Mouse (Mus musculus) MEL (cell line): ENCODE data around the gene Ddx28. TPM values are rescaled to one million over a fixed set of nuclear protein-coding genes. Genes with fewer than 3 reads are reported as not detected.

Source experiments
- DNase-seq: peaks from one replicate; pipeline ENCODE4 v3.0.0; 2011; ENCODE audit warnings: low read depth, low spot score
- H3K27ac ChIP-seq: 2 replicates; pipeline ENCODE4 v1.5.1; 2012; ENCODE audit warnings: low read depth, mild to moderate bottlenecking, control low read depth, low read length, moderate library complexity; ENCODE audit not compliant: control insufficient read depth
- H3K27me3 ChIP-seq, 2 experiments: fragments of 150-350 bp in 1 of 2; sonication (generic) in 1 of 2; 2 replicates each; pipeline ENCODE4 v1.6.1; 2012; ENCODE audit warnings: low read length in 2 of 2, mild to moderate bottlenecking in 2 of 2, improper control_type of control experiment in 1 of 2, moderate library complexity in 1 of 2; ENCODE audit not compliant: insufficient read depth in 2 of 2, control insufficient read depth in 1 of 2
- H3K36me3 ChIP-seq, 2 experiments: 2 replicates each; pipeline ENCODE4 v1.6.1; 2012 to 2014; ENCODE audit warnings: low read length in 2 of 2, improper control_type of control experiment in 1 of 2, inconsistent platforms in 1 of 2, mild to moderate bottlenecking in 1 of 2; ENCODE audit not compliant: insufficient read depth in 2 of 2, control insufficient read depth in 1 of 2
- H3K4me1 ChIP-seq, 2 experiments: fragments of 150-350 bp in 1 of 2; sonication (generic) in 1 of 2; 2 replicates each; pipeline ENCODE4 v1.6.1; 2012; ENCODE audit warnings: low read length in 2 of 2, improper control_type of control experiment in 1 of 2, mild to moderate bottlenecking in 1 of 2; ENCODE audit not compliant: insufficient read depth in 2 of 2, control insufficient read depth in 1 of 2
- H3K4me3 ChIP-seq, 2 experiments: fragments of 150-350 bp in 1 of 2; sonication (generic) in 1 of 2; 2 replicates each; pipeline ENCODE4 v1.5.1; 2012; ENCODE audit warnings: low read depth in 2 of 2, low read length in 2 of 2, mild to moderate bottlenecking in 2 of 2, moderate library complexity in 2 of 2, control low read depth in 1 of 2, improper control_type of control experiment in 1 of 2; ENCODE audit not compliant: control insufficient read depth in 1 of 2, insufficient read depth in 1 of 2
- H3K79me2 ChIP-seq: 2 replicates; pipeline ENCODE4 v1.6.1; 2012; ENCODE audit warnings: mild to moderate bottlenecking, low read length, moderate library complexity; ENCODE audit not compliant: control insufficient read depth, poor library complexity, insufficient read depth
- H3K9ac ChIP-seq: 2 replicates; pipeline ENCODE4 v1.6.1; 2012; ENCODE audit warnings: low read depth, mild to moderate bottlenecking, control low read depth, low read length, moderate library complexity; ENCODE audit not compliant: control insufficient read depth, poor library complexity, severe bottlenecking
- H3K9me3 ChIP-seq: fragments of 150-350 bp; sonication (generic); replicated peaks from 2 replicates; pipeline ENCODE4 v1.6.1; 2012; ENCODE audit warnings: mild to moderate bottlenecking, low read length, improper control_type of control experiment, moderate library complexity; ENCODE audit not compliant: insufficient read depth
- ELF1 ChIP-seq: IDR thresholded peaks from 2 replicates; pipeline ENCODE4 v1.6.1; 2014; ENCODE audit warnings: low read depth, mild to moderate bottlenecking, inconsistent platforms, low read length, improper control_type of control experiment, moderate library complexity
- GATA1 ChIP-seq: IDR thresholded peaks from 2 replicates; pipeline ENCODE4 v1.6.1; 2011; ENCODE audit warnings: low read depth, low read length, improper control_type of control experiment
- MAX ChIP-seq: IDR thresholded peaks from 2 replicates; pipeline ENCODE4 v1.6.1; 2011; ENCODE audit warnings: low read length, improper control_type of control experiment
- MEF2A ChIP-seq: IDR thresholded peaks from 2 replicates; pipeline ENCODE4 v1.6.1; 2014; ENCODE audit warnings: low read depth, mild to moderate bottlenecking, inconsistent platforms, low read length, improper control_type of control experiment; ENCODE audit not compliant: poor library complexity, insufficient replicate concordance, severe bottlenecking; ENCODE audit errors: extremely low read depth
- MYC ChIP-seq: IDR thresholded peaks from 2 replicates; pipeline ENCODE4 v1.6.1; 2011; ENCODE audit warnings: low read depth, mild to moderate bottlenecking, low read length, improper control_type of control experiment, moderate library complexity
- NELFE ChIP-seq: IDR thresholded peaks from 2 replicates; pipeline ENCODE4 v1.6.1; 2011; ENCODE audit warnings: low read depth, low read length, improper control_type of control experiment
- SMC3 ChIP-seq: IDR thresholded peaks from 2 replicates; pipeline ENCODE4 v1.6.1; 2011; ENCODE audit warnings: low read depth, low read length, improper control_type of control experiment
- TBP ChIP-seq: IDR thresholded peaks from 2 replicates; pipeline ENCODE4 v1.8.0; 2011; ENCODE audit warnings: low read depth, low read length, improper control_type of control experiment
- UBTF ChIP-seq: IDR thresholded peaks from 2 replicates; pipeline ENCODE4 v1.6.1; 2012; ENCODE audit warnings: low read depth, mild to moderate bottlenecking, inconsistent platforms, low read length, improper control_type of control experiment, moderate library complexity, borderline replicate concordance; ENCODE audit not compliant: insufficient read depth
- USF1 ChIP-seq: IDR thresholded peaks from 2 replicates; pipeline ENCODE4 v1.6.1; 2014; ENCODE audit warnings: low read depth, mild to moderate bottlenecking, inconsistent platforms, low read length, improper control_type of control experiment, moderate library complexity
- USF2 ChIP-seq, 2 experiments: IDR thresholded peaks; 2 replicates each; pipeline ENCODE4 v1.6.1; 2011 to 2012; ENCODE audit warnings: improper control_type of control experiment in 2 of 2, low read length in 2 of 2, borderline replicate concordance in 1 of 2, inconsistent platforms in 1 of 2, low read depth in 1 of 2, mild to moderate bottlenecking in 1 of 2; ENCODE audit not compliant: insufficient read depth in 1 of 2
- ZC3H11A ChIP-seq: IDR thresholded peaks from 2 replicates; pipeline ENCODE4 v1.6.1; 2012; ENCODE audit warnings: low read depth, mild to moderate bottlenecking, inconsistent platforms, low read length, improper control_type of control experiment
- ZKSCAN1 ChIP-seq: IDR thresholded peaks from 2 replicates; pipeline ENCODE4 v1.6.1; 2012; ENCODE audit warnings: low read depth, mild to moderate bottlenecking, inconsistent platforms, low read length, improper control_type of control experiment, moderate library complexity
- polyA plus RNA-seq, 2 experiments: library from polyadenylated mRNA; stranded (reverse) in 1 of 2; unstranded in 1 of 2; fragments of >175 nt in 1 of 2; fragments of >200 nt in 1 of 2; gene quantifications; 2 replicates each; pipeline versions ENCODE4 v1.2.1 to v1.2.4; 2012; ENCODE audit warnings: low replicate concordance in 2 of 2, low read depth in 1 of 2; ENCODE audit not compliant: insufficient read length in 2 of 2, insufficient read depth in 1 of 2, missing spikeins in 1 of 2
- total RNA-seq: library from RNA; depleted of rRNA; stranded (reverse); fragments of 300-350 nt; gene quantifications from 2 replicates; pipeline ENCODE4 v1.2.3, GENCODE M21; 2012

The Ddx28 gene
- total and polyA plus RNA-seq, 3 experiments: 21.8 to 29.9 TPM; not detected in 1

DNA sequence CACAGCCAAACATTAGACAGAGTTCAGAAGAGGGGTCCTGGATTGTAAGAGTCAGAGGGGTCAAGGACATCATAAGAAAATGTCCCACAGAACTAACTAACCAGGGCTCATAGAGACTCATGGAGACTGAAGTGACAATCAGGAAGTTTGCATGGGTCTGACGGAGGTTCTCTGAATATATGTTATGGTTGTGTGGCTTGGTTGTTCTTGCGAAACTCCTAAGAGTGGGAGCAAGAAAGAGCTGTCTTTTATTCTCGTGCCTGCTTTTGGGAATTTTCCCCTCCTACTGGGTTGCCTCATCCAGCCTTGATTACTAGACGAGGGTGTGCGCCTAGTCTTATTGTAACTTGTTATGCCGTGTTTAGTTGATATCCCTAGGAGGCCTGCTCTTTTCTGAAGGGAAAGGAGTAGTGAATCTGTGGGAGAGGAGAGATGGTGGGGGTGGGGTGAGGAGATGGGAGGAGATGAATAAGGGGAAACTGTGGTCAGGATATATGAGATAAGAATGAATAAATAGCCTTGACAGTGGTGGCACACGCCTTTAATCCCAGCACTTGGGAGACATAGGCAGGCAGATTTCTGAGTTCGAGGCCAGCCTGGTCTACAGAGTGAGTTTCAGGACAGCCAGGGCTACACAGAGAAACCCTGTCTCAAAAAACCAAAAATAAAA is 7.0 kb downstream of the Ddx28 start:
- Histone ChIP-seq H3K79me2 (peaks cover 2% of the 10 kb centered on the region; the same call in 1 of the 2 replicates), H3K4me3 (no peak overlapping the region), H3K9ac (no peak overlapping the region), H3K4me1 (peaks cover 0 to 8% of the 10 kb centered on the region in 2 experiments; a peak in 2 of 4 replicates), H3K9me3 (no peaks in the 10 kb centered on the region), H3K27ac (no peak overlapping the region), H3K36me3 (peaks cover 0 to 6% of the 10 kb centered on the region in 2 experiments; a peak in 2 of 4 replicates), H3K27me3 (no peaks in the 10 kb centered on the region)
- DNase-seq: peak; percentile 46
- TF ChIP-seq GATA1 (0 out of 2 replicates have a peak, but pooled peaks have one; percentile 14), ELF1 (no peak), TBP (peak; percentile 93), USF1 (no peak), ZKSCAN1 (no peak), MYC (no peak)

- H3K9me3 ChIP-seq: no peaks in the 10 kb centered on the region
- no peak for DNase-seq
- no peak for TF ChIP-seq MEF2A
- no peak for TF ChIP-seq USF2 (IDR thresholded peaks at IDR 0.05; ENCODE audit: borderline replicate concordance in 1 of 2, insufficient read depth in 1 of 2, low read depth in 1 of 2, low read length in 2 of 2)
- TF ChIP-seq SMC3: no peak
- no peak for TF ChIP-seq GATA1
- no peak for TF ChIP-seq ZC3H11A
- no peak for TF ChIP-seq ELF1
- TF ChIP-seq UBTF: no peak
- TF ChIP-seq MAX: no peak
- no peak for TF ChIP-seq NELFE
- H3K4me3 ChIP-seq: no peak overlapping the region
- no peak overlapping the region for H3K27ac ChIP-seq
- H3K4me1 ChIP-seq: peaks cover under 1 to 14% of the 10 kb centered on the region in 2 experiments; a peak in 3 of 4 replicates
- no peaks in the 10 kb centered on the region for H3K79me2 ChIP-seq
- no peaks in the 10 kb centered on the region for H3K27me3 ChIP-seq
- H3K36me3 ChIP-seq: peaks cover 0 to 4% of the 10 kb centered on the region in 2 experiments; a peak in 2 of 4 replicates
- H3K9ac ChIP-seq: no peak overlapping the region
Observed at GRCm38 (mm10) chr8:106001908-106002307, 9.8 kb downstream of the Ddx28 start.
